Mouse (Mus musculus): ENCODE results near the gene Ccer2. TPM values are rescaled to one million over a fixed set of nuclear protein-coding genes. Genes with fewer than 3 reads are reported as not detected.

The Ccer2 gene
- polyA plus RNA-seq, 1 experiment from 2014 or later, result not detected

DNA sequence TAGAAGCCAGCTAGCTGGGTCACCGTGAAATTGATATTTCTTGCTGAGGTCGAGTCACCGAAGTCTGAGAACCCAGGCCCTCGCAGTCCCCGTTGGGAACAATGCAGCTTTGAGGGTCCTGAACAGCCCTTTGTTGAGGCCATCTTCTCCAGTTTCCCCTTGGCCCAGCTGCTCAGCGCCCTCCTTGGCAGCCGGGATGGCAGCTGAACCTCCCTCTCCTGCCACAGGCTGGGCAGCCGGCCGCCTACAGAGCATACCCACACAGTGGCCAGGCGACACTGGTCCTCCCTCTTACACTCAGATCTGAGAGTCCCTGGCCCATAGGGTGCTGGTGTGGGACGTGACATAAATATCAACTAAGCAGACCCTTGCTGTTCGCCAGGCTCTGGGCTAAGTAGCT is 18.2 kb downstream of the Ccer2 start:
- Histone ChIP-seq H3K4me2 (ENCODE audit: low read depth, severe bottlenecking) (no peak overlapping the region), H3K9me3 (ENCODE audit: control insufficient read depth, low read length) (no peaks in the 10 kb centered on the region), H3K9ac (ENCODE audit: low read length) (no peak overlapping the region), H3K4me3 (ENCODE audit: low read depth, low read length) (no peak overlapping the region), H3K27me3 (ENCODE audit: control insufficient read depth, insufficient read depth, low read length) (no peaks in the 10 kb centered on the region), H3K27ac (replicated peaks; ENCODE audit: low read depth, low read length) (no peak overlapping the region), H3K36me3 (ENCODE audit: control insufficient read depth, insufficient read depth, low read length) (no peaks in the 10 kb centered on the region), H3K4me1 (ENCODE audit: control insufficient read depth, insufficient read depth, low read length) (no peaks in the 10 kb centered on the region)
- ATAC-seq (ENCODE audit: insufficient number of reproducible peaks, low FRiP score, low TSS enrichment, low read depth) (no peak), DNase-seq (ENCODE audit: low spot score) (no peak)
- 90% methylated on average over 12 of the region's 12 CpGs for WGBS

DNA sequence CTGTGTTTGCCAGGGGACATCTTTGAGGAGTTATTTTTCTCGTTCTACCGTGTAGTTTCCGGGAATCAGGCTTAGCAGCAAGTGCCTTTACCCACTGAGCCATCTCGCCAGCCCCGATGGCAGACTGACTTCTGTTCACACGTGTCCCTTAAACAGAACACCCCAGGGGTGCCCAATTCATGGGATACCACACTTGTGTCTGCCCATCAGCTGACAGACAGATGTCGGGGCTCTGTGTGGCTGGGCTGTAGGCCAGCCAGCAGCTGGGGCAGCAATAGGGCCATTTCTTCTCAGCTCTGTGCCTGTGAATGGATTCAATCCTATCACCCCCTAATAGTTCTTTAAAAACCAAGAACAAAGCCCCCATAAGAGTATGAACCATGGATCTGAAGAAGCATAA is 19.2 kb downstream of the Ccer2 start:
- no peak overlapping the region for H3K27ac ChIP-seq (replicated peaks; ENCODE audit: low read depth, low read length)
- no peak overlapping the region for H3K9ac ChIP-seq (ENCODE audit: low read length)
- 92% methylated on average over 7 of the region's 7 CpGs for WGBS
- no peaks in the 10 kb centered on the region for H3K36me3 ChIP-seq (ENCODE audit: control insufficient read depth, insufficient read depth, low read length)
- no peaks in the 10 kb centered on the region for H3K9me3 ChIP-seq (ENCODE audit: control insufficient read depth, low read length)
- no peaks in the 10 kb centered on the region for H3K27me3 ChIP-seq (ENCODE audit: control insufficient read depth, insufficient read depth, low read length)
- H3K4me3 ChIP-seq (ENCODE audit: low read depth, low read length), result no peak overlapping the region
- DNase-seq (ENCODE audit: low spot score) (no peak), ATAC-seq (ENCODE audit: insufficient number of reproducible peaks, low FRiP score, low TSS enrichment, low read depth) (no peak)
- H3K4me1 ChIP-seq (ENCODE audit: control insufficient read depth, insufficient read depth, low read length), result no peaks in the 10 kb centered on the region
- H3K4me2 ChIP-seq (ENCODE audit: low read depth, severe bottlenecking), result no peak overlapping the region

DNA sequence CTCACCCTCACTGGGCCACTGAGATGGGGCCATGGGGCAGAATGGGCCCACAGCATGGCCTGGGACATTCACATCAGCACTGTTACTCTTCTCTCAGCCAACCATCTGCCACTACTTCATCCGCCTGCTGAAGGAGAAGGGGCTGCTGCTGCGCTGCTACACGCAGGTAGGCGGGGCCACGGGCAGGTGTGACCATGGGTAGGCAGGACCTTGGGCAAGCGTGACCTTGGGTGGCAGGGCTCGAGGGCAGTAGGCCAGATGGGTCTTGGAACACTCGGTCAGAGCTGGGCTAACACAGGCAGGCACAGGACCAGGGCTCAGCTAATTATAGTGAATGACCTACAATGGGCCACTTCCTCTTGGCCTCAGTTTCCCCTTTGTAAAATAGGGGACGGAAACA is 22.9 kb downstream of the Ccer2 start:
- WGBS, result 78% methylated on average over 9 of the region's 9 CpGs
- no peak overlapping the region for H3K4me3 ChIP-seq (ENCODE audit: low read depth, low read length)
- H3K27me3 ChIP-seq (ENCODE audit: control insufficient read depth, insufficient read depth, low read length), result no peaks in the 10 kb centered on the region
- H3K9me3 ChIP-seq (ENCODE audit: control insufficient read depth, low read length), result no peaks in the 10 kb centered on the region
- H3K27ac ChIP-seq (replicated peaks; ENCODE audit: low read depth, low read length), result no peak overlapping the region
- no peak overlapping the region for H3K4me2 ChIP-seq (ENCODE audit: low read depth, severe bottlenecking)
- no peaks in the 10 kb centered on the region for H3K4me1 ChIP-seq (ENCODE audit: control insufficient read depth, insufficient read depth, low read length)
- DNase-seq (ENCODE audit: low spot score) (no peak), ATAC-seq (ENCODE audit: insufficient number of reproducible peaks, low FRiP score, low TSS enrichment, low read depth) (no peak)
- no peak overlapping the region for H3K9ac ChIP-seq (ENCODE audit: low read length)
- no peaks in the 10 kb centered on the region for H3K36me3 ChIP-seq (ENCODE audit: control insufficient read depth, insufficient read depth, low read length)

DNA sequence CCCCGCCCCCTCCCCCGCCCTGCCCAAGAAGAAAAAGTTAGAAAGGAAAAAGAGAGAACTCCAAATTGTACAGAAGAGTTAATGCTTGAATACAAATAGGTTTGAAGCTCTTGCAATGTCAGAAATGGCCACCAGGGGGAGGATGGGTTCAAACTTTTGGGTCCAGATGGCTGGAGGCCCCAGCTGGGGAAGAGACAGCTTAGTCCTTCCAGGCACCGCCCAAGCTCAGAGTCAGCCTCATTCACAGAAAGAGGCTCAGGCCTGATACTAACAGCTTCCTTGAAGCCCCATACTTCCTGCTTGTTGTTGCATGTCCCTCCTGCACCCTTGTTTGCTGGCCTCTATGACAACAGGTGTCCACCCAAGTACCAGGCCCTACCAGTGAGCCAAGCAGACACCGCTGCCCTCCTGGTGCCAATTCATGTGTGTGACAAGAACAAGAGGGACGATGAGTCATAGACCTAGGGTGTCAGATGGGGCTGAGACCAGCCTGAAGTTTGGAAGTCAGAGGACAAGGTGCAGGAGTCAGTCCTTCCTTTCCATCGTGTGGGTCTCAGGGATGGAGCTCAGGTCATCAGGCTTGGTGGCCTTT is 24.2 kb downstream of the Ccer2 start:
- Histone ChIP-seq H3K27ac (replicated peaks; ENCODE audit: low read depth, low read length) (no peak overlapping the region), H3K9ac (ENCODE audit: low read length) (no peak overlapping the region), H3K4me3 (ENCODE audit: low read depth, low read length) (no peak overlapping the region), H3K36me3 (ENCODE audit: control insufficient read depth, insufficient read depth, low read length) (no peaks in the 10 kb centered on the region; the same call in 1 of the 2 replicates), H3K27me3 (ENCODE audit: control insufficient read depth, insufficient read depth, low read length) (no peaks in the 10 kb centered on the region), H3K9me3 (ENCODE audit: control insufficient read depth, low read length) (no peaks in the 10 kb centered on the region), H3K4me2 (ENCODE audit: low read depth, severe bottlenecking) (no peak overlapping the region), H3K4me1 (ENCODE audit: control insufficient read depth, insufficient read depth, low read length) (no peaks in the 10 kb centered on the region)
- WGBS, result 50% methylated on average over 6 of the region's 6 CpGs
- ATAC-seq (ENCODE audit: insufficient number of reproducible peaks, low FRiP score, low TSS enrichment, low read depth) (no peak), DNase-seq (ENCODE audit: low spot score) (peak; percentile 94)

DNA sequence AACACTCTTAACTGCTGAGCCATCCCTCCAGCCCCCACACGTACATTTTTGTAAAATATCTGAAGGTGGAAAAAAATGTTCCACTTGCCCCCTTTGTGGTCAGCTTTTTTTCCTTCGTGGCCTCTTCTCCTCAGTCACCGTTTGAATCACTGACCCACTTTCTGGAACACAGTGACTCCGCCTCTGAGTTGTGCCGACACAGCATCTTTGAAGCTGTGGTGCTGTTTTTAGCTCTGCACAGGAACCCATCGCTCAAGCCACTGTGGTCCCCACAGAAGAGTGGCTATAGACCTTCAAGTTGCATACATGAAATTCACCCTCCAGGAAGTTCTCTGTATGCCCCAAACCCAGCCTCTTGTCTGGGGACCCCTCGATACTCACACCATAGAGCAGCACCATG is 24.9 kb downstream of the Ccer2 start:
- H3K27ac ChIP-seq (replicated peaks; ENCODE audit: low read depth, low read length), result no peak overlapping the region
- 87% methylated on average over 7 of the region's 7 CpGs for WGBS
- H3K4me3 ChIP-seq (ENCODE audit: low read depth, low read length), result no peak overlapping the region
- H3K27me3 ChIP-seq (ENCODE audit: control insufficient read depth, insufficient read depth, low read length), result no peaks in the 10 kb centered on the region
- H3K4me1 ChIP-seq (ENCODE audit: control insufficient read depth, insufficient read depth, low read length), result no peaks in the 10 kb centered on the region
- no peaks in the 10 kb centered on the region; the same call in none of the 2 replicates for H3K36me3 ChIP-seq (ENCODE audit: control insufficient read depth, insufficient read depth, low read length)
- no peaks in the 10 kb centered on the region for H3K9me3 ChIP-seq (ENCODE audit: control insufficient read depth, low read length)
- DNase-seq (ENCODE audit: low spot score), result no peak
- no peak overlapping the region for H3K4me2 ChIP-seq (ENCODE audit: low read depth, severe bottlenecking)
- no peak overlapping the region for H3K9ac ChIP-seq (ENCODE audit: low read length)
- no peak for ATAC-seq (ENCODE audit: insufficient number of reproducible peaks, low FRiP score, low TSS enrichment, low read depth)

DNA sequence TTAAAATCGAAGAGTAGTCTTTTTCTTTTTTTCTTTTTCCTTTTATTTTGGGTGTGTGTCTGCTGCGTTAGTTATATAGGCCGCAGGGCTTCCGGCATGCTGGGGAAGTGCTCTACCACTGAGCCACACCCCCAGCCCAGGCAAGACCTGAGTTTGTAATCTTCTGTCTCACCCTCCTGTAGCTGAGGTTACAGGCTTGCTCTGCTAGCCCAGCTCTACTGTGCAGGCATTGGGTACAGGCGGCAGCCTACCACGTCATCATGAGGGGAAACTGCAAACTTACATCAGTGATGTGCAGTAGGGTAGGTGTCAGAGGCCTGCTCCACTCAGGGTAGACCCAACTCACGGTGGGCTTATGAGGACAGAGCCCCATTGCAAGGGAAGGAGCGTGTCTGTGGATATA is 25.3 kb downstream of the Ccer2 start:
- H3K27me3 ChIP-seq (ENCODE audit: control insufficient read depth, insufficient read depth, low read length), result no peaks in the 10 kb centered on the region
- H3K4me2 ChIP-seq (ENCODE audit: low read depth, severe bottlenecking), result no peak overlapping the region
- 88% methylated on average over 8 of the region's 8 CpGs for WGBS
- H3K9me3 ChIP-seq (ENCODE audit: control insufficient read depth, low read length), result no peaks in the 10 kb centered on the region
- no peaks in the 10 kb centered on the region for H3K4me1 ChIP-seq (ENCODE audit: control insufficient read depth, insufficient read depth, low read length)
- no peak for DNase-seq (ENCODE audit: low spot score)
- no peak overlapping the region for H3K9ac ChIP-seq (ENCODE audit: low read length)
- no peak overlapping the region for H3K27ac ChIP-seq (replicated peaks; ENCODE audit: low read depth, low read length)
- H3K36me3 ChIP-seq (ENCODE audit: control insufficient read depth, insufficient read depth, low read length), result no peaks in the 10 kb centered on the region; the same call in none of the 2 replicates
- no peak for ATAC-seq (ENCODE audit: insufficient number of reproducible peaks, low FRiP score, low TSS enrichment, low read depth)
- no peak overlapping the region for H3K4me3 ChIP-seq (ENCODE audit: low read depth, low read length)

DNA sequence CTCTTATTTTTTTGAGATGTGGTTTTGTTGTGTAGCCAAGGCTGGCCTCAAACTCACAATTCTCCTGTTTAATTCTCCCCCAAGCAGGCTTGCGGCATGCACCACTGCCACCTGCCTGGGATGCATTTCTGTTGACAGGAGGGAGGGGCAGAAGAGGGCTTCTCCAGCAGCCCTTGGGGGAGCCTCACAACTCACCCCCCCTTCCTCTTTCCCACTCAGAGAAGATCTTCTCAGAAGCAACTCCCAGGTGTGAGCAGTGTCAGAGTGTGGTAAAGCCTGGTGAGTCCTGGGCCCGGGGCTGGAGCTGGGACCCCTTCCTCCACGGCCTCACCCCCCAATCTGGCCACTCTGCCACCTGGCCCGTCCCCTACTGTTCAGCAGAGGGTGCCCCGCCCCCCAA is 29.2 kb downstream of the Ccer2 start:
- 63% methylated on average over 5 of the region's 5 CpGs for WGBS

DNA sequence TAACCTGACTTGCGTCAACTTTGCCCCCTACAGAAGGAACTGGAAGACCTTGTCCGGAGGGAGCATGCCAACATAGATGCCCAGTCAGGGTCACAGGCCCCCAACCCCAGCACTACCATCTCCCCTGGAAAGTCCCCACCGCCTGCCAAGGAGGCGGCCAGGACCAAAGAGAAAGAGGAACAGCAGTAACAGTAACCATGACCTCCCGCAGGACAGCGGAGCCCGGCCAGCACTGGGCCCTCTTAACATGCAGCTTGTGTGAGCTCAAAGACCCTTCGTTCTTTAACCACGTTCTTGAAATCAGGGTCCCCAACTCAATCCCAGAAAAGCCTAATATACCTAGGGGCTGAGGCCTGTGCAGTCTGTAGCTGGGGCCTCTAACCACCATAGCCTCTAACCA is 31.9 kb downstream of the Ccer2 start:
- Histone ChIP-seq H3K4me2 (ENCODE audit: low read depth, severe bottlenecking) (no peak overlapping the region), H3K4me1 (ENCODE audit: control insufficient read depth, insufficient read depth, low read length) (peaks cover 18% of the 10 kb centered on the region), H3K9me3 (ENCODE audit: control insufficient read depth, low read length) (no peaks in the 10 kb centered on the region), H3K27ac (replicated peaks; ENCODE audit: low read depth, low read length) (no peak overlapping the region), H3K4me3 (ENCODE audit: low read depth, low read length) (no peak overlapping the region), H3K9ac (ENCODE audit: low read length) (no peak overlapping the region), H3K36me3 (ENCODE audit: control insufficient read depth, insufficient read depth, low read length) (no peaks in the 10 kb centered on the region; the same call in none of the 2 replicates), H3K27me3 (ENCODE audit: control insufficient read depth, insufficient read depth, low read length) (no peaks in the 10 kb centered on the region)
- no peak for ATAC-seq (ENCODE audit: insufficient number of reproducible peaks, low FRiP score, low TSS enrichment, low read depth)
- DNase-seq (ENCODE audit: low spot score), result no peak
- WGBS, result 92% methylated on average over 9 of the region's 9 CpGs

More for the DNA sequence above, 29.2 kb downstream of the Ccer2 start:
- H3K9me3 ChIP-seq (ENCODE audit: control insufficient read depth, low read length), result no peaks in the 10 kb centered on the region
- H3K4me1 ChIP-seq (ENCODE audit: control insufficient read depth, insufficient read depth, low read length), result peaks cover 17% of the 10 kb centered on the region
- H3K4me3 ChIP-seq (ENCODE audit: low read depth, low read length), result no peak overlapping the region
- H3K27me3 ChIP-seq (ENCODE audit: control insufficient read depth, insufficient read depth, low read length), result no peaks in the 10 kb centered on the region
- ATAC-seq (ENCODE audit: insufficient number of reproducible peaks, low FRiP score, low TSS enrichment, low read depth) (no peak), DNase-seq (ENCODE audit: low spot score) (no peak)
- H3K27ac ChIP-seq (replicated peaks; ENCODE audit: low read depth, low read length), result no peak overlapping the region
- no peaks in the 10 kb centered on the region; the same call in none of the 2 replicates for H3K36me3 ChIP-seq (ENCODE audit: control insufficient read depth, insufficient read depth, low read length)
- no peak overlapping the region for H3K9ac ChIP-seq (ENCODE audit: low read length)
- no peak overlapping the region for H3K4me2 ChIP-seq (ENCODE audit: low read depth, severe bottlenecking)
